Mouse (Mus musculus) midbrain, embryonic 14.5 days (tissue): ENCODE results near the gene Mkrn2. TPM values are rescaled to one million over a fixed set of nuclear protein-coding genes. Genes with fewer than 3 reads are reported as not detected.

Experiments
- ATAC-seq: fragments of 200-750 bp; cut with Nextera tagmentation; 2 replicates; pipeline ENCODE4 v1.8.0; 2017; ENCODE audit warnings: moderate number of reproducible peaks, moderate library complexity; ENCODE audit not compliant: low FRiP score, low TSS enrichment
- DNase-seq: peaks from one replicate; pipeline ENCODE4 v3.0.0-alpha.2; 2015
- H3K27ac ChIP-seq: fragments of 300-500 bp; sonication (generic); replicated peaks from 2 replicates; pipeline ENCODE4 v1.5.1; 2014; ENCODE audit warnings: mild to moderate bottlenecking, low read depth, low read length, moderate library complexity
- H3K27me3 ChIP-seq: fragments of 300-500 bp; sonication (generic); 2 replicates; pipeline ENCODE4 v1.6.1; 2014; ENCODE audit warnings: low read length, control low read depth, mixed read lengths; ENCODE audit not compliant: control insufficient read depth, insufficient read depth
- H3K36me3 ChIP-seq: fragments of 300-500 bp; sonication (generic); 2 replicates; pipeline ENCODE4 v1.6.1; 2014; ENCODE audit warnings: low read length, control low read depth; ENCODE audit not compliant: control insufficient read depth, insufficient read depth
- H3K4me1 ChIP-seq: fragments of 300-500 bp; sonication (generic); 2 replicates; pipeline ENCODE4 v1.6.1; 2014; ENCODE audit warnings: mild to moderate bottlenecking, antibody characterized with exemption, low read length, control low read depth; ENCODE audit not compliant: control insufficient read depth, insufficient read depth
- H3K4me2 ChIP-seq: fragments of 300-500 bp; sonication (generic); 2 replicates; pipeline ENCODE4 v1.6.1; 2014; ENCODE audit warnings: mild to moderate bottlenecking, low read length, moderate library complexity
- H3K4me3 ChIP-seq: fragments of 300-500 bp; sonication (generic); replicated peaks from 2 replicates; pipeline ENCODE4 v1.5.1; 2014; ENCODE audit warnings: low read depth, low read length
- H3K9ac ChIP-seq: fragments of 300-500 bp; sonication (generic); replicated peaks from 2 replicates; pipeline ENCODE4 v1.6.1; 2014; ENCODE audit warnings: mild to moderate bottlenecking, low read length, moderate library complexity
- H3K9me3 ChIP-seq: fragments of 300-500 bp; sonication (generic); 2 replicates; pipeline ENCODE4 v1.6.1; 2016; ENCODE audit warnings: low read length, control low read depth, mixed read lengths; ENCODE audit not compliant: control insufficient read depth
- WGBS: fragments of 180-500 bp; shearing (Covaris S2); extraction: QIAGEN DNeasy Blood & Tissue Kit; methylation state at CpG from one replicate; pipeline ENCODE4 v1.1.7; 2014; 5-methylcytosine and 5-hydroxymethylcytosine counted together
- polyA plus RNA-seq: library from polyadenylated mRNA; unstranded; fragments of >200 nt; fragmentation: Nextera tagmentation; extraction: Ambion mirVana; gene quantifications from 2 replicates; pipeline ENCODE4 v1.2.1, GENCODE M21; 2014

Mkrn2 gene
- polyA plus RNA-seq, 1 experiment from 2014 or later, result 34.9 TPM

GRCm38 (mm10) chr6:115650476-115651427 is 49.0 kb downstream of the Mkrn2 start:
- ATAC-seq, result no peak
- Histone ChIP-seq H3K4me2 (no peak overlapping the region), H3K9me3 (no peaks in the 10 kb centered on the region), H3K27ac (no peak overlapping the region), H3K27me3 (no peaks in the 10 kb centered on the region), H3K36me3 (no peaks in the 10 kb centered on the region), H3K4me3 (no peak overlapping the region), H3K4me1 (peaks cover 10% of the 10 kb centered on the region; the same call in 1 of the 2 replicates), H3K9ac (no peak overlapping the region)
- 57% methylated on average over 5 of the region's 5 CpGs for WGBS
- no peak for DNase-seq

GRCm38 (mm10) chr6:115651719-115652118 is 50.0 kb downstream of the Mkrn2 start:
- Histone ChIP-seq H3K9me3 (no peaks in the 10 kb centered on the region), H3K4me3 (no peak overlapping the region), H3K27ac (no peak overlapping the region), H3K9ac (no peak overlapping the region), H3K4me2 (no peak overlapping the region), H3K4me1 (peaks cover 10% of the 10 kb centered on the region; the same call in 1 of the 2 replicates), H3K36me3 (no peaks in the 10 kb centered on the region), H3K27me3 (no peaks in the 10 kb centered on the region)
- no peak for DNase-seq
- ATAC-seq, result no peak

GRCm38 (mm10) chr6:115653939-115654338 is 52.2 kb downstream of the Mkrn2 start:
- peaks cover 12% of the 10 kb centered on the region; the same call in 1 of the 2 replicates for H3K4me1 ChIP-seq
- no peak overlapping the region for H3K4me2 ChIP-seq
- no peak overlapping the region for H3K27ac ChIP-seq
- no peaks in the 10 kb centered on the region for H3K36me3 ChIP-seq
- H3K9ac ChIP-seq, result no peak overlapping the region
- H3K27me3 ChIP-seq, result no peaks in the 10 kb centered on the region
- 59% methylated on average over 2 of the region's 2 CpGs for WGBS
- ATAC-seq (no peak), DNase-seq (no peak)
- H3K4me3 ChIP-seq, result no peak overlapping the region
- H3K9me3 ChIP-seq, result no peaks in the 10 kb centered on the region

GRCm38 (mm10) chr6:115658802-115659201 is 57.1 kb downstream of the Mkrn2 start:
- Histone ChIP-seq H3K9ac (no peak overlapping the region), H3K27ac (no peak overlapping the region), H3K4me1 (0 out of 2 replicates have a peak, but pooled peaks cover 2% of the 10 kb centered on the region), H3K4me2 (no peak overlapping the region), H3K27me3 (no peaks in the 10 kb centered on the region), H3K36me3 (0 out of 2 replicates have a peak, but pooled peaks cover 3% of the 10 kb centered on the region), H3K4me3 (no peak overlapping the region), H3K9me3 (no peaks in the 10 kb centered on the region)
- DNase-seq, result no peak
- no peak for ATAC-seq

- Histone ChIP-seq H3K4me1 (no peaks in the 10 kb centered on the region), H3K27me3 (no peaks in the 10 kb centered on the region), H3K9me3 (no peaks in the 10 kb centered on the region), H3K4me2 (no peak overlapping the region), H3K4me3 (no peak overlapping the region), H3K36me3 (0 out of 2 replicates have a peak, but pooled peaks cover 3% of the 10 kb centered on the region), H3K27ac (no peak overlapping the region), H3K9ac (no peak overlapping the region)
- ATAC-seq (no peak), DNase-seq (no peak)
- 98% methylated on average over 3 of the region's 3 CpGs for WGBS
These were observed 62.6 kb downstream of the Mkrn2 start for GRCm38 (mm10) chr6:115664268-115664667.

DNA sequence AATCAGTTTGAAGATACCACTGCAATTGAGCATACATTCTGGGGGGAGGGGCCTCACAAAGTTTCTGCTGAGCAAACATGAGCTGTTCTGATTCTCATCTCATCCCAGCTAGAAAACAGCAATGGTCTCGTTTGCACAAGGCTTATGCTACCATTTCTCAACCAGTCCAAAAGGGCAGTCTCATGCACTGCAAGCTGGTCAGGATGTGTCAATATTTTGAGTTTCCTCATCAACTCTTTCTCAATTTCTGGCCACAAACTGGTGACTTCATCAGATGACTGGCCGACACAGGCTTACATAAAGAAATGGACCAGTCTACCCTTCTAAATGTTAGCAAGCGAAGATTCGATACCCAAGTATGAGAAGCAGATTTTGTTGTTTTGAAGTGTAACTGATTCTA is 64.9 kb downstream of the Mkrn2 start:
- WGBS, result 90% methylated on average over 4 of the region's 4 CpGs
- H3K4me2 ChIP-seq, result no peak overlapping the region
- no peaks in the 10 kb centered on the region for H3K9me3 ChIP-seq
- no peaks in the 10 kb centered on the region for H3K27me3 ChIP-seq
- no peak overlapping the region for H3K9ac ChIP-seq
- DNase-seq, result no peak
- no peak for ATAC-seq
- no peak overlapping the region for H3K27ac ChIP-seq
- 0 out of 2 replicates have a peak, but pooled peaks cover 2% of the 10 kb centered on the region for H3K36me3 ChIP-seq
- H3K4me1 ChIP-seq, result no peaks in the 10 kb centered on the region
- H3K4me3 ChIP-seq, result no peak overlapping the region

Other genes starting within 250 kb of the Mkrn2 start
- gene Pparg, start 241.0 kb upstream of the Mkrn2 start, polyA plus RNA-seq, result 0.36 and 0.77 TPM in 2 replicates
- gene Tsen2, start 57.2 kb upstream of the Mkrn2 start, polyA plus RNA-seq, result 31.6 and 34.4 TPM in 2 replicates
- gene Mkrn2os, start 9.3 kb upstream of the Mkrn2 start, polyA plus RNA-seq, result 0.20 and 0.34 TPM in 2 replicates
- 148 and 179 TPM in 2 replicates for gene Raf1, start 74.7 kb downstream of the Mkrn2 start, polyA plus RNA-seq
- 0.66 and 1.4 TPM in 2 replicates for gene Tmem40, start 160.5 kb downstream of the Mkrn2 start, polyA plus RNA-seq
- gene Cand2, start 172.6 kb downstream of the Mkrn2 start, polyA plus RNA-seq, result 9.0 and 12.6 TPM in 2 replicates
- 1,221 and 1,292 TPM in 2 replicates for gene Rpl32, start 206.8 kb downstream of the Mkrn2 start, polyA plus RNA-seq
- gene Efcab12, start 236.5 kb downstream of the Mkrn2 start, polyA plus RNA-seq, result 2.5 and 3.2 TPM in 2 replicates